Mouse (Mus musculus): Measurements from ENCODE around the gene Hnf4a. TPM values are rescaled to one million over a fixed set of nuclear protein-coding genes. Genes with fewer than 3 reads are reported as not detected.
A peak's percentile ranks its signal among the peaks of the same experiment; 100 is the strongest.

The Hnf4a gene
- polyA plus RNA-seq, 1 experiment from 2014 or later, result 90.5 TPM

DNA sequence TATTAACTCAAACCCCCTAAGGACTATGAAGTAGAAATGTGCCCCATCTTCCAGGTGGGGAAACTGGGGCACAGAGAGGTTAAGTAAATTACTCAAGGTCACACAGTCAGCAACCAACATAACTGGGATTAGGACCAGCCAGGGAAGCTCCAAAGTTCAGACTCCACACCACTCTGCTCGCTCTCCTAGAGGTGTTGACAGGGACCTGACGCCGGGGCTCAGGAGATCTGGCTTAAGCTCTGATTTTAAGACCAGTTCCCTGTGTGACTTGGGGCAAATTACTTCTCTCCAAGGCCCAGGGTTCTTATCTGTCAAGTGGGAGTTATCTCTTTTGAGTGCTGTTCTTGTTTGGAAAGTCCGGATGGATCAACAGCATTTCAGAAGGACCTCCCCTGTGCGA, 52.6 kb downstream of the Hnf4a start:
- no peak overlapping the region for H3K4me3 ChIP-seq (ENCODE audit: low read depth, low read length)
- H3K9me3 ChIP-seq (ENCODE audit: control insufficient read depth, low read length), result no peaks in the 10 kb centered on the region
- no peaks in the 10 kb centered on the region for H3K4me1 ChIP-seq (replicated peaks; ENCODE audit: control insufficient read depth, insufficient read depth, low read length)
- no peaks in the 10 kb centered on the region for H3K27me3 ChIP-seq (replicated peaks; ENCODE audit: control insufficient read depth, insufficient read depth, low read length)
- no peak overlapping the region for H3K27ac ChIP-seq (ENCODE audit: low read depth)
- ATAC-seq (replicated peaks; ENCODE audit: low FRiP score, low TSS enrichment, low read depth) (no peak), DNase-seq (ENCODE audit: low spot score) (no peak)
- no peak overlapping the region for H3K4me2 ChIP-seq (ENCODE audit: low read length)
- no peak overlapping the region for H3K9ac ChIP-seq (ENCODE audit: low read length)
- 63% methylated on average over 5 of the region's 5 CpGs for WGBS
- H3K36me3 ChIP-seq (ENCODE audit: control insufficient read depth, insufficient read depth, low read length), result 0 out of 2 replicates have a peak, but pooled peaks cover 7% of the 10 kb centered on the region

DNA sequence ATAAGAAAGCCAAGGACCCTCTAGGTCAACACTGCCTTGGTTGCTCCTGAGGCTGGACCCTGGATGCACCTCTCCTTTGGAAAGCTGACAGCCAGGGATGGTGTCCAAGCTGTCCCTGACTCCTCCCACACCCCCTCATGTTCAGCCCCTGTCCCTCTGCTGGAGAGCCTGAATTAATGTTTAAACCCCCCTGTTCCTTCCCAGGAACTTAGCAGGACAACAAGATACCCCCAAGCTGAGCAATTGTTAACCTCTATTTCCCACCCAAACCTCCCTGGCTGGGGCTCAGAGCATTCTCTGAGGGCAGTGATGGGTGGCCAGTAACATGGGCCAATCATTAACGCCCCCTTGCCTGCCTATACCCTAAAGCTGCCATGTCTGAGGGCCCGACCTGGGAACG, 53.6 kb downstream of the Hnf4a start:
- Histone ChIP-seq H3K4me2 (ENCODE audit: low read length) (no peak overlapping the region), H3K4me3 (ENCODE audit: low read depth, low read length) (no peak overlapping the region), H3K36me3 (ENCODE audit: control insufficient read depth, insufficient read depth, low read length) (0 out of 2 replicates have a peak, but pooled peaks cover 7% of the 10 kb centered on the region), H3K9ac (ENCODE audit: low read length) (no peak overlapping the region), H3K9me3 (ENCODE audit: control insufficient read depth, low read length) (no peaks in the 10 kb centered on the region), H3K27ac (ENCODE audit: low read depth) (no peak overlapping the region), H3K27me3 (replicated peaks; ENCODE audit: control insufficient read depth, insufficient read depth, low read length) (no peaks in the 10 kb centered on the region), H3K4me1 (replicated peaks; ENCODE audit: control insufficient read depth, insufficient read depth, low read length) (no peaks in the 10 kb centered on the region)
- no peak for ATAC-seq (replicated peaks; ENCODE audit: low FRiP score, low TSS enrichment, low read depth)
- DNase-seq (ENCODE audit: low spot score), result no peak
- WGBS, result 85% methylated on average over 3 of the region's 3 CpGs

- WGBS, result 70% methylated on average over 13 of the region's 13 CpGs
- no peak overlapping the region for H3K27ac ChIP-seq (ENCODE audit: low read depth)
These were observed 54.8 kb downstream of the Hnf4a start for GRCm38 (mm10) chr2:163561258-163561948.

DNA sequence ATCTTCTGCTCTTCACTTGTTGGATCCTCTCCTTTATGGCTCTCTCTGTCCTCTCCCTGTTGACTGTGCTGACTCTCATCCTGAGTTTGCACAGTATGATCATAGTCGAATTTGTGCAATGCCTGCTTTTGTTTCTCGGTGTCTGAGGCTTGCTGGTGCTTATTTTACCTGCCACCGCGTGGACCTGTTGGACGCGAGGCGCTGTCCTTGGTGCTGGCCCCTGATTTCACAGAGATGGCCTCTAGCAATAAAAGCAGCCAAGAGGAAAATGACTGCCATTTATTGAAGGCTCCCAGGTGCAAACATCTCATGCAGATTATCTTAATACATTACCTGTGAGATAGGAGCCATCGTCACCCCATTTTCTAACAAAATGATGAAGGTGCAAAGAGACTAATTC, 58.0 kb downstream of the Hnf4a start:
- Histone ChIP-seq H3K27me3 (replicated peaks; ENCODE audit: control insufficient read depth, insufficient read depth, low read length) (no peaks in the 10 kb centered on the region), H3K9me3 (ENCODE audit: control insufficient read depth, low read length) (no peaks in the 10 kb centered on the region), H3K4me2 (ENCODE audit: low read length) (no peak overlapping the region), H3K9ac (ENCODE audit: low read length) (no peak overlapping the region), H3K36me3 (ENCODE audit: control insufficient read depth, insufficient read depth, low read length) (0 out of 2 replicates have a peak, but pooled peaks cover 7% of the 10 kb centered on the region), H3K27ac (ENCODE audit: low read depth) (no peak overlapping the region), H3K4me1 (replicated peaks; ENCODE audit: control insufficient read depth, insufficient read depth, low read length) (no peaks in the 10 kb centered on the region), H3K4me3 (ENCODE audit: low read depth, low read length) (no peak overlapping the region)
- WGBS, result 22% methylated on average over 8 of the region's 8 CpGs
- ATAC-seq (replicated peaks; ENCODE audit: low FRiP score, low TSS enrichment, low read depth) (no peak), DNase-seq (ENCODE audit: low spot score) (peak; percentile 73)

More at GRCm38 (mm10) chr2:163561258-163561948, 54.8 kb downstream of the Hnf4a start:
- DNase-seq (ENCODE audit: low spot score), result no peak
- H3K4me3 ChIP-seq (ENCODE audit: low read depth, low read length), result no peak overlapping the region
- H3K9me3 ChIP-seq (ENCODE audit: control insufficient read depth, low read length), result no peaks in the 10 kb centered on the region
- 0 out of 2 replicates have a peak, but pooled peaks cover 7% of the 10 kb centered on the region for H3K36me3 ChIP-seq (ENCODE audit: control insufficient read depth, insufficient read depth, low read length)
- H3K4me2 ChIP-seq (ENCODE audit: low read length), result no peak overlapping the region
- H3K4me1 ChIP-seq (replicated peaks; ENCODE audit: control insufficient read depth, insufficient read depth, low read length), result no peaks in the 10 kb centered on the region
- ATAC-seq (replicated peaks; ENCODE audit: low FRiP score, low TSS enrichment, low read depth), result no peak
- no peak overlapping the region for H3K9ac ChIP-seq (ENCODE audit: low read length)
- no peaks in the 10 kb centered on the region for H3K27me3 ChIP-seq (replicated peaks; ENCODE audit: control insufficient read depth, insufficient read depth, low read length)

- no peak overlapping the region for H3K27ac ChIP-seq (ENCODE audit: low read depth)
- H3K9me3 ChIP-seq (ENCODE audit: control insufficient read depth, low read length), result no peaks in the 10 kb centered on the region
- no peak overlapping the region for H3K9ac ChIP-seq (ENCODE audit: low read length)
- no peaks in the 10 kb centered on the region for H3K27me3 ChIP-seq (replicated peaks; ENCODE audit: control insufficient read depth, insufficient read depth, low read length)
- H3K4me1 ChIP-seq (replicated peaks; ENCODE audit: control insufficient read depth, insufficient read depth, low read length), result 0 out of 2 replicates have a peak, but pooled peaks cover 2% of the 10 kb centered on the region
- 60% methylated on average over 3 of the region's 3 CpGs for WGBS
- ATAC-seq (replicated peaks; ENCODE audit: low FRiP score, low TSS enrichment, low read depth), result peak; percentile 33; the same call in 1 of the 2 replicates
- H3K4me3 ChIP-seq (ENCODE audit: low read depth, low read length), result no peak overlapping the region
- no peaks in the 10 kb centered on the region for H3K36me3 ChIP-seq (ENCODE audit: control insufficient read depth, insufficient read depth, low read length)
- H3K4me2 ChIP-seq (ENCODE audit: low read length), result no peak overlapping the region
- DNase-seq (ENCODE audit: low spot score), result no peak
These were observed 67.7 kb downstream of the Hnf4a start for GRCm38 (mm10) chr2:163574321-163574720.

DNA sequence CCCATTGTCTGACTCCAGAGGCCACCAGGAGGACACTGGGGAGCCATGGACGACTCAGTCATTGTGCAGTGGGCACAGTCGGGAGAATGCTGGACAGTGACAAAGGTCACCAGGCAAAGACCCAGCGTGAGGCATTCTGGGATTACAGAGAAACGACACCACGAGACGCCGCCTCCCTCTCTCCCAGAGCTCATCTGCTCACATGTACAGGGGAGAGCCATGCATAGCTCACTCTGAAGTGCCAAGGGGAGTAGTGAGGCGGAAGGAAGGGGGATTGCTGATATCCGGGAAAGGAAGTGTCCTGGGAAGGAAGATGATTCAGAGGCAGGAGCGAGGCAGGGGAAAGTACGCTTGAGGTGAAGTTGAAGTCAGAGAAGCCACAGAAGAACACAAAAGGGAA, 68.6 kb downstream of the Hnf4a start:
- H3K4me2 ChIP-seq (ENCODE audit: low read length), result no peak overlapping the region
- no peaks in the 10 kb centered on the region for H3K27me3 ChIP-seq (replicated peaks; ENCODE audit: control insufficient read depth, insufficient read depth, low read length)
- no peak overlapping the region for H3K9ac ChIP-seq (ENCODE audit: low read length)
- no peaks in the 10 kb centered on the region for H3K36me3 ChIP-seq (ENCODE audit: control insufficient read depth, insufficient read depth, low read length)
- DNase-seq (ENCODE audit: low spot score) (no peak), ATAC-seq (replicated peaks; ENCODE audit: low FRiP score, low TSS enrichment, low read depth) (no peak)
- H3K27ac ChIP-seq (ENCODE audit: low read depth), result no peak overlapping the region
- WGBS, result 47% methylated on average over 11 of the region's 11 CpGs
- 0 out of 2 replicates have a peak, but pooled peaks cover 2% of the 10 kb centered on the region for H3K4me1 ChIP-seq (replicated peaks; ENCODE audit: control insufficient read depth, insufficient read depth, low read length)
- no peak overlapping the region for H3K4me3 ChIP-seq (ENCODE audit: low read depth, low read length)
- H3K9me3 ChIP-seq (ENCODE audit: control insufficient read depth, low read length), result no peaks in the 10 kb centered on the region

DNA sequence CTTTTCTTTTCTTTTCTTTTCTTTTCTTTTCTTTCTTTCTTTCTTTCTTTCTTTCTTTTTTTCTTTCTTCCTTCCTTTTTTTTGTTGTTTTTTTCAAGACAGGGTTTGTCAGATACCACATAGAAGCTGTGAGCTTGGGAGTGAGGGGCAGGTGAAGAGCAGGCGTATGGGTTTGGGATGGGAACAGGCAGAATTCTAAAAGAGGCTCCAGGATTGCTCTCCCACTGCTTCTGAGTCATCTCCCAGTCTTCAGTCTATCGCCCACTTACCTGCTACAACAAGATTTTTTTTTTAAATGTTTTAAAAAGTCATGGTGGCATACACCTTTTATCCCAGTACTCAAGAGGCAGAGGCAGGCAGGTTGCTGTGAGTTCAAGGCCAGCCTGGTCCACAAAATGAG, 71.4 kb downstream of the Hnf4a start:
- 88% methylated on average over 2 of the region's 2 CpGs for WGBS
- H3K4me3 ChIP-seq (ENCODE audit: low read depth, low read length), result no peak overlapping the region
- no peaks in the 10 kb centered on the region for H3K36me3 ChIP-seq (ENCODE audit: control insufficient read depth, insufficient read depth, low read length)
- 0 out of 2 replicates have a peak, but pooled peaks cover 2% of the 10 kb centered on the region for H3K4me1 ChIP-seq (replicated peaks; ENCODE audit: control insufficient read depth, insufficient read depth, low read length)
- no peak overlapping the region for H3K27ac ChIP-seq (ENCODE audit: low read depth)
- no peaks in the 10 kb centered on the region for H3K27me3 ChIP-seq (replicated peaks; ENCODE audit: control insufficient read depth, insufficient read depth, low read length)
- H3K9ac ChIP-seq (ENCODE audit: low read length), result no peak overlapping the region
- ATAC-seq (replicated peaks; ENCODE audit: low FRiP score, low TSS enrichment, low read depth) (no peak), DNase-seq (ENCODE audit: low spot score) (no peak)
- no peaks in the 10 kb centered on the region for H3K9me3 ChIP-seq (ENCODE audit: control insufficient read depth, low read length)
- no peak overlapping the region for H3K4me2 ChIP-seq (ENCODE audit: low read length)

DNA sequence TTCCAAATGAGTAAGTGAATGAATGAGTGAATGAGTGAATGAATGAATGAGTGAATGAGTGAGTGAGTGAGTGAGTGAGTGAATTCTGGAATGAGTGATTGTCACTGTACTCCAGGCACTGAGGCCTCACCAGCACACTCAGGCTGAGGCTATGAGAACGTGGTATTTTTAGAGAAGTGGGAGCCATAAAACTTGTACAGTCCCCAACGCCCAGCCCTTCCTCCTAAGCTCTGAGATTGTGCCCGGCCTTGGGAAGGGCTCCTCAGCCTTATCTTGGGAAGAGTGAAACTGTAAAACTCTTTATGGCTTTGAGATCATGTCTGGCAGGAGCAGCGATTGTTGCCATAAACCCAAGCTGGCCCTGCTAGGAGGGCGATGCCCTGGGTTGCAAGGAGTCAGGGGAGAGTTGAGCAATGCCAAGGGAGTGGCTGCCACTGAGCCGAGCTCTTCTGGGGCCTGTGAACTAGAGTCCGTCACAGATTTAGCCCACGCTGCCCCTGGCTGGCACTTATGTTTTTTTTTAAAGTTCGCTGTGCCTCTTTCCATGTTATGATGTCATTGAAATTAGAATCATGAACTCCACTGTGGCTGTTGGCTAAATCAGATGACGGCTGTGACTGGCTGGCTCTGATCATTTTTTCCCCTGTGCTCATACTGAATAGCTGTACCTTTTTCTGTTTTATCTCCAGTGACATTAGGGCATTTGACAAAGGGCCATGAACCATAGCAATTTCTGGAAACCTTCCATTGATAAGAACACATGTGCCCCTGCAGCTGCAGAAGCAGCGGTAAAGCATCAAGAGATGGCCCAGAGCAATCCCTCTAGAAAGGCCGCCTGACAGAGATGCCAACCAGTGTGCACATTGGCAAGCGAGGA, 73.7 kb downstream of the Hnf4a start:
- ATAC-seq (replicated peaks; ENCODE audit: low FRiP score, low TSS enrichment, low read depth), result peak; percentile 90
- Histone ChIP-seq H3K27ac (ENCODE audit: low read depth) (peak overlapping the region; percentile 47; the same call in 1 of the 2 replicates), H3K9me3 (ENCODE audit: control insufficient read depth, low read length) (no peaks in the 10 kb centered on the region), H3K4me1 (replicated peaks; ENCODE audit: control insufficient read depth, insufficient read depth, low read length) (0 out of 2 replicates have a peak, but pooled peaks cover 1% of the 10 kb centered on the region), H3K4me3 (ENCODE audit: low read depth, low read length) (no peak overlapping the region), H3K9ac (ENCODE audit: low read length) (no peak overlapping the region), H3K27me3 (replicated peaks; ENCODE audit: control insufficient read depth, insufficient read depth, low read length) (no peaks in the 10 kb centered on the region), H3K4me2 (ENCODE audit: low read length) (no peak overlapping the region), H3K36me3 (ENCODE audit: control insufficient read depth, insufficient read depth, low read length) (no peaks in the 10 kb centered on the region)
- WGBS, result 64% methylated on average over 13 of the region's 13 CpGs
- DNase-seq (ENCODE audit: low spot score), result peak; percentile 64

All from intestine, embryonic 14.5 days (tissue).